Mouse (Mus musculus) ovary, adult 18-20 months (tissue): Measurements from ENCODE around the gene Tmem86a.
A peak's percentile ranks its signal among the peaks of the same experiment; 100 is the strongest.
"Not testable (repeated sequence)": the region's sequence is repeated elsewhere in the genome, so short reads cannot be mapped to it uniquely, and the experiment has no call there.

ENCODE experiments used
- DNase-seq: peaks from one replicate; pipeline ENCODE4 v3.0.0; 2022; ENCODE audit warnings: low spot score, mixed read lengths

The Tmem86a gene

GRCm38 (mm10) chr7:47050366-47050765 lies at the start of gene Tmem86a:
Gene Tmem86a (plus strand): TSS chr7:47050601.
- DNase-seq = peak; percentile 94

- DNase-seq = no peak
These were observed 49.8 kb upstream of the Tmem86a start for GRCm38 (mm10) chr7:47000644-47000983.

- no peak for DNase-seq
These were observed 49.1 kb upstream of the Tmem86a start for GRCm38 (mm10) chr7:47001125-47001899.

GRCm38 (mm10) chr7:47001900-47002275 lies 48.5 kb upstream of the Tmem86a start:
- DNase-seq = no peak

- DNase-seq = no peak
These were observed 46.8 kb upstream of the Tmem86a start for GRCm38 (mm10) chr7:47003411-47004115.

GRCm38 (mm10) chr7:47007109-47007780 lies 43.2 kb upstream of the Tmem86a start:
- DNase-seq = no peak

- no peak for DNase-seq
These were observed 42.6 kb upstream of the Tmem86a start for GRCm38 (mm10) chr7:47007818-47008167.

- peak; percentile 96 for DNase-seq
These were observed 42.0 kb upstream of the Tmem86a start, which contains the start of gene Spty2d1 for GRCm38 (mm10) chr7:47008168-47008993. Gene Spty2d1 (minus strand): TSS chr7:47008411.

GRCm38 (mm10) chr7:47013131-47013767 lies 37.2 kb upstream of the Tmem86a start:
- DNase-seq = no peak

- DNase-seq = no peak
These were observed 35.6 kb upstream of the Tmem86a start for GRCm38 (mm10) chr7:47014564-47015389.

GRCm38 (mm10) chr7:47015390-47016065 lies 34.9 kb upstream of the Tmem86a start:
- DNase-seq = peak; percentile 86

GRCm38 (mm10) chr7:47016602-47017001 lies 33.8 kb upstream of the Tmem86a start:
- no peak for DNase-seq

GRCm38 (mm10) chr7:47017146-47017545 lies 33.3 kb upstream of the Tmem86a start:
- no peak for DNase-seq

GRCm38 (mm10) chr7:47019641-47020040 lies 30.8 kb upstream of the Tmem86a start:
- peak; percentile 63 for DNase-seq

- peak; percentile 25 for DNase-seq
These were observed 29.4 kb upstream of the Tmem86a start for GRCm38 (mm10) chr7:47020956-47021355.

GRCm38 (mm10) chr7:47022482-47022881 lies 27.9 kb upstream of the Tmem86a start:
- DNase-seq = no peak

- DNase-seq = peak; percentile 59
These were observed 26.9 kb upstream of the Tmem86a start for GRCm38 (mm10) chr7:47023530-47023929.

GRCm38 (mm10) chr7:47024454-47024853 lies 25.9 kb upstream of the Tmem86a start:
- no peak for DNase-seq

- no peak for DNase-seq
These were observed 25.0 kb upstream of the Tmem86a start for GRCm38 (mm10) chr7:47025429-47025828.

- not testable (repeated sequence) for DNase-seq
These were observed 23.5 kb upstream of the Tmem86a start for GRCm38 (mm10) chr7:47026899-47027298.
